ENCODE assay signal across 20 mouse cellular contexts in genomic region chr8:83579676-83580075, GRCm38 (mm10). TPM values are rescaled to one million over a fixed set of nuclear protein-coding genes. Genes with fewer than 3 reads are reported as not detected.
DNase-seq lines count a peak whose midpoint lies in the region; ATAC-seq lines count a peak whose summit lies in the region.
"Had no signal": no experiment of that assay in that cellular context is flagged by ENCODE, and none has a peak within 500 bp of the region (broad histone marks: within the 10 kb centered on the region; RNA-seq: fewer than 3 reads in every experiment).

No protein-coding gene starts in this region.

- peaks cover 76% of the 10 kb centered on the region for H3K4me1 ChIP-seq in heart, embryonic 10.5 days
- H3K4me1 ChIP-seq in intestine, embryonic 14.5 days (replicated peaks; ENCODE audit: control insufficient read depth, insufficient read depth, low read length), result peaks cover 19% of the 10 kb centered on the region; the same call in 1 of the 2 replicates
- H3K4me1 ChIP-seq in intestine, embryonic 16.5 days (ENCODE audit: control insufficient read depth, insufficient read depth, low read length), result peaks cover 46% of the 10 kb centered on the region

- H3K27ac ChIP-seq in heart, embryonic 10.5 days, result peak overlapping the region; percentile 93
- no peak overlapping the region for H3K27ac ChIP-seq in intestine, embryonic 14.5 days (ENCODE audit: low read depth)
- no peak overlapping the region for H3K27ac ChIP-seq in intestine, embryonic 16.5 days (ENCODE audit: low read length)
- H3K27ac ChIP-seq: embryonic facial prominence, embryonic 12.5 days had no signal

- H3K27me3 ChIP-seq in heart, embryonic 10.5 days (ENCODE audit: insufficient read depth, poor library complexity, severe bottlenecking), result no peaks in the 10 kb centered on the region
- no peaks in the 10 kb centered on the region for H3K27me3 ChIP-seq in intestine, embryonic 14.5 days (replicated peaks; ENCODE audit: control insufficient read depth, insufficient read depth, low read length)
- no peaks in the 10 kb centered on the region for H3K27me3 ChIP-seq in intestine, embryonic 16.5 days (replicated peaks; ENCODE audit: control insufficient read depth, insufficient read depth, low read length)
- H3K27me3 ChIP-seq: embryonic facial prominence, embryonic 12.5 days; Patski had no signal

- intact Hi-C loops in heart, postnatal 10 days (cut with DNase I), result no loop called here

- H3K9ac ChIP-seq in intestine, embryonic 14.5 days (ENCODE audit: low read length), result no peak overlapping the region
- H3K9ac ChIP-seq in intestine, embryonic 16.5 days (ENCODE audit: low read depth, low read length), result no peak overlapping the region
- H3K9ac ChIP-seq: embryonic facial prominence, embryonic 12.5 days; forebrain, postnatal 0 days had no signal

- no peak overlapping the region for H3K4me3 ChIP-seq in heart, embryonic 10.5 days
- H3K4me3 ChIP-seq in intestine, embryonic 14.5 days (ENCODE audit: low read depth, low read length), result no peak overlapping the region
- H3K4me3 ChIP-seq in intestine, embryonic 16.5 days (ENCODE audit: low read length), result no peak overlapping the region
- H3K4me3 ChIP-seq: embryonic facial prominence, embryonic 12.5 days had no signal

- no peak for ATAC-seq in intestine, embryonic 14.5 days (replicated peaks; ENCODE audit: low FRiP score, low TSS enrichment, low read depth)
- ATAC-seq in intestine, embryonic 16.5 days, result no peak
- ATAC-seq: forebrain, postnatal 0 days; midbrain, embryonic 16.5 days; Patski had no signal

- WGBS in heart, embryonic 10.5 days, result 91% methylated on average over 8 of the region's 8 CpGs
- 86% methylated on average over 8 of the region's 8 CpGs for WGBS in intestine, embryonic 14.5 days
- 87% methylated on average over 8 of the region's 8 CpGs for WGBS in intestine, embryonic 16.5 days

- H3K4me2 ChIP-seq in intestine, embryonic 14.5 days (ENCODE audit: low read length), result no peak overlapping the region
- H3K4me2 ChIP-seq in intestine, embryonic 16.5 days (ENCODE audit: low read depth, low read length), result no peak overlapping the region
- H3K4me2 ChIP-seq: embryonic facial prominence, embryonic 12.5 days had no signal

- DNase-seq in adrenal gland, adult (ENCODE audit: inconsistent age in 2 of 2, low spot score in 1 of 2), result peak; percentile 7 to 21
- DNase-seq in adrenal gland, adult 8-10 months, result no peak
- peak; percentile 75 for DNase-seq in heart, embryonic 10.5 days (ENCODE audit: low spot score)
- no peak for DNase-seq in heart, postnatal 10 days
- DNase-seq in intestine, embryonic 14.5 days (ENCODE audit: low spot score), result peak; percentile 44
- DNase-seq in spleen, postnatal 4 days (ENCODE audit: low spot score in 2 of 2), result peak; percentile 8 to 54
- no peak for DNase-seq in spleen, adult 18-20 months
- DNase-seq: forebrain, postnatal 0 days; gastrocnemius, postnatal 36 days; lung, postnatal 4 days; right cerebral cortex, adult 18-20 months had no signal

- peaks cover 21% of the 10 kb centered on the region for H3K36me3 ChIP-seq in heart, embryonic 10.5 days
- H3K36me3 ChIP-seq in intestine, embryonic 14.5 days (ENCODE audit: control insufficient read depth, insufficient read depth, low read length), result peaks cover 10% of the 10 kb centered on the region; the same call in 1 of the 2 replicates
- H3K36me3 ChIP-seq in intestine, embryonic 16.5 days (ENCODE audit: control insufficient read depth, insufficient read depth, low read length), result no peaks in the 10 kb centered on the region

- H3K9me3 ChIP-seq in heart, embryonic 10.5 days, result no peaks in the 10 kb centered on the region
- no peaks in the 10 kb centered on the region for H3K9me3 ChIP-seq in intestine, embryonic 14.5 days (ENCODE audit: control insufficient read depth, low read length)
- no peaks in the 10 kb centered on the region for H3K9me3 ChIP-seq in intestine, embryonic 16.5 days (ENCODE audit: control insufficient read depth, low read length)
- H3K9me3 ChIP-seq: embryonic facial prominence, embryonic 12.5 days had no signal

RNA-seq across cellular contexts. Expression of gene Ndufb7, which starts 13.2 kb away (rescaled TPM):
- total RNA-seq in adrenal gland, adult 8-10 months (2022), result 100 to 1,000 TPM; 160 to 240 (median 171) TPM
- 479 and 560 TPM in 2 replicates for polyA plus RNA-seq in heart, embryonic 10.5 days (2016; fragmentation: Nextera tagmentation; extraction: Ambion mirVana)
- total RNA-seq in heart, postnatal 10 days (2021), result 100 to 1,000 TPM; 597 to 620 TPM
- polyA plus RNA-seq in intestine, embryonic 14.5 days (2014; fragmentation: Nextera tagmentation; extraction: Ambion mirVana), result 364 and 372 TPM in 2 replicates
- polyA plus RNA-seq in intestine, embryonic 16.5 days (2015; fragmentation: Nextera tagmentation; extraction: Ambion mirVana), result 418 and 429 TPM in 2 replicates

RNA-seq across cellular contexts. Expression of gene Tecr, which starts 28.1 kb away (rescaled TPM):
- 100 to 1,000 TPM; 432 to 499 (median 449) TPM for total RNA-seq in adrenal gland, adult 8-10 months (2022)
- polyA plus RNA-seq in heart, embryonic 10.5 days (2016; fragmentation: Nextera tagmentation; extraction: Ambion mirVana), result 568 and 608 TPM in 2 replicates
- total RNA-seq in heart, postnatal 10 days (2021), result 100 to 1,000 TPM; 181 to 199 TPM
- 660 and 684 TPM in 2 replicates for polyA plus RNA-seq in intestine, embryonic 14.5 days (2014; fragmentation: Nextera tagmentation; extraction: Ambion mirVana)
- 660 and 691 TPM in 2 replicates for polyA plus RNA-seq in intestine, embryonic 16.5 days (2015; fragmentation: Nextera tagmentation; extraction: Ambion mirVana)

RNA-seq across cellular contexts. Expression of gene Dnajb1, which starts 28.3 kb away (rescaled TPM):
- total RNA-seq in adrenal gland, adult 8-10 months (2022), result 10 to 100 TPM; 25.6 to 40.4 (median 25.8) TPM
- polyA plus RNA-seq in heart, embryonic 10.5 days (2016; fragmentation: Nextera tagmentation; extraction: Ambion mirVana), result 51.9 and 71.5 TPM in 2 replicates
- total RNA-seq in heart, postnatal 10 days (2021), result 10 to 100 TPM; 17.5 to 18.0 TPM
- polyA plus RNA-seq in intestine, embryonic 14.5 days (2014; fragmentation: Nextera tagmentation; extraction: Ambion mirVana), result 46.5 and 48.7 TPM in 2 replicates
- polyA plus RNA-seq in intestine, embryonic 16.5 days (2015; fragmentation: Nextera tagmentation; extraction: Ambion mirVana), result 46.7 and 52.0 TPM in 2 replicates

RNA-seq across cellular contexts. Expression of gene Olfr370, which starts 44.1 kb away (rescaled TPM):
- not detected for total RNA-seq in adrenal gland, adult 8-10 months (2022)
- not detected in 2 replicates for polyA plus RNA-seq in heart, embryonic 10.5 days (2016; fragmentation: Nextera tagmentation; extraction: Ambion mirVana)
- not detected for total RNA-seq in heart, postnatal 10 days (2021)
- polyA plus RNA-seq in intestine, embryonic 14.5 days (2014; fragmentation: Nextera tagmentation; extraction: Ambion mirVana), result not detected in 2 replicates
- not detected in 2 replicates for polyA plus RNA-seq in intestine, embryonic 16.5 days (2015; fragmentation: Nextera tagmentation; extraction: Ambion mirVana)
- total RNA-seq: adrenal gland, adult 2 months; forebrain, postnatal 0 days; gastrocnemius, postnatal 36 days; layer of hippocampus, postnatal 10 days; left cerebral cortex, postnatal 36 days; neutrophil, adult 5-6 weeks had no signal
- polyA plus RNA-seq: adrenal gland, adult 2 months; embryonic facial prominence, embryonic 12.5 days; forebrain, postnatal 0 days; liver, embryonic 16.5 days; midbrain, embryonic 16.5 days had no signal

Comparison
In these comparisons a context has a peak if more than half of its experiments do, and no peak if none do; other contexts are left out.
1. DNase-seq: peak in adrenal gland, adult (2 of 2), heart, embryonic 10.5 days (single experiment), intestine, embryonic 14.5 days (single experiment) and spleen, postnatal 4 days (2 of 2); none in adrenal gland, adult 8-10 months (single experiment), heart, postnatal 10 days (0 of 2) and spleen, adult 18-20 months (0 of 2).